Mouse (Mus musculus): ENCODE measurements at regions not wholly inside any gene's neighbourhood (a gene's known extent, or its start where the extent isn't known, plus 50 kb on each side); places are given as distances from the start of the nearest gene placed in this dataset.
A peak's percentile ranks its signal among the peaks of the same experiment; 100 is the strongest.

DNA sequence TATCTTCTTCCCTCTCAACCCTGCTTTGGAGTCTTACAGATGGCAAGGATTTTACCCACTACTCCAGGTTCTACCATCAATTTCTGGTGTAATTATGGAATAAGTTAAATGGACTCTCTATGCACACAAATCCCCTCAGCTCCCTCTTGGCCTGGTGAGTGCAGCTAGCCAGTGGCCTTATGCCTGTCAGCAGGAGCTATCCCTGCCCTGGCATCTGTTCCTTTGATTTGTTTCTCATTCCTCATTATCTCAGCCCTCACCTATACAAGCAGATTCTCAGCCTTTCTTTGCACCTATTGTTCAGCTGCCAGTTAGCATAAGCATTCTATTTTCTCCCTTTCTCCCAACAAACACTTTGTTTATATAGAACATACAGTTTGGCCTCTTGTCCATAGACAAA is 150.3 kb downstream of the Rnf152 start:
- no peak for DNase-seq (ENCODE audit: low spot score in 2 of 2)

DNA sequence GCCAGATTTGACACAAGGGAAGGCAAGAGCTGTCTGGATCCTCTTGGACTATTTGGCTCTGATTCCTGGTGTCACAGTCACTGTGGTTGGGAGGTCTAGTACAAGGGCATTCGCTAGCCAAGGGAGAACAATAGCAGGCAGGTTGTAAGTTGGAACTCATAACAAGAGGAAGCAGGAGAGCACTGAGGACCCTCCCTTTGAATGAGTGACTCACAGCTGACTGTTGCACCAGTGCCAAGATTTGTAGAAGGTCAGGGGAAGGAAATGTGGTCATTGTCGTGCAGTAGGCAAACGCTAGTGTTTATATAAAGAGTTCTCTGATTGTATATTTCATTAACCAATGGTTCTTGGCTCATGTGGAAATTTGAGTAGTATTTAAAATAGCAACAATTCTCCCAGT is 157.2 kb downstream of the Rnf152 start:
- DNase-seq (ENCODE audit: low spot score in 2 of 2), result no peak

DNA sequence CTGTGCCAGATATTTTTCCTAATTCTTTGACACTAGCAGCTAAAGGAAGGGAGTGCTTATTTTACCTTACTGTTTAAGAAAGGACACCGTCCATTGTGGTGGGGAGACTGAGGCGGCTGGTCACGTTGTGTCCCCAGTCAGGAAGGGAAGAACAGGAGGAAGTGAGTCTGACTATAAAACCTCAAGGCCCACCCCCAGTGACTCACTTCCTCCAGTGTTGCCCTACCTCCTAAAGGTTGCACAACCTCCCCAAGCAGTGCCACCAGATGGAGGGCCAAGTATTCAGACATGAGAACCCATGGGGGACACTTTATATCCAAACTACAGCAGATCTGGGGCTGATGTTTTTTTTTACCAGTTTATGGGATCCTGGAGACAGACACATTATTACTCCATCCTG is 165.4 kb downstream of the Rnf152 start:
- DNase-seq (ENCODE audit: low spot score in 2 of 2), result no peak

DNA sequence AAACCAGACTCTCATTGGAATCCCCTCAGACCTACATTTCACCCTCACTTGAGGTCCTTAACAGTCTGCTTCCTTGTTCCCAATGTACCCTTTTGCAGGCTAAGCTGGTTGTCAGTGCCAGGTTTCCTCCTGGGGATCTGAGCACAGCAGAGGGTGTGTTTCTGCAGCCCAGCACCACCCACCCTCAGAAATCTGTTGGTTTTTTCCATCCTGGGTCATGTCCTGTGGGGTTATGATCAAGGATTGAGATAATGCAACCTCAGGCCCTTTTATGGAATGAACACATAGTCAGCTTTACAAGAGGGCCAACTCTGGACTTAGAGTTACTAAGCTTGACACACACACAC is 167.6 kb downstream of the Rnf152 start:
- DNase-seq (ENCODE audit: low spot score in 2 of 2), result no peak

DNA sequence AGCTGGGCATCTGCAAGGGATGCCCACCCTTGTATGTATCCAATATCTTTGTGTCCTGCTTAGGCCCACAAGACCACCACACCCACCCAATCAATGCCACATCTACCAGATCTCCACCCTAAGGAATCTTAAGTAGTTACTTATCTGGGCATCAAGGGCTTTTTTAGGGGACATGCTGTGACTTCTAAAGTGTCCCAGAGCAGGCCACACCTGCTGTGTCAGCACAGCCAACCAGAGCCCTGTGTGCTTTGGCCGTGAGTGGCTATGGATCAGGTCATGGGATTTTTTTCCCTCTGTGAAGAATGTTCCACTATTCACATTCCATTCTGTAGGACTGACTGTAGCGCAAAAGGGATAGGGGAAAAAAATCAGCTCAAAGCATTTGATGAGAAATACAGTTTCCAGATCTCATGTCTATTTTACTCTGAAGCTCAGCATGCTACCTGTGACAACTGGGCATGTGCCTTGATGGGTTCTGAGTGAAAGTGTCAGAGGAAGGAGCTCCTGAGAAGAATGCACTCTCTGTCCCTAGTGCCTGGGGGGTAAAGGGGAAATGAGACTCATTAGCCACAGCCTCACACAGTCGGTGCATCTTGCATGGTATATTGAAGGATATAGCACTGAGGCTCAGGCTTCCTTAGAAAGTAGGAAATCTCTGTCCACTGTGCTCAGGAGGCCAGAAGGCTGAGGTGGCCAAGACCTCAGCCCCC is 168.1 kb downstream of the Rnf152 start:
- no peak for DNase-seq (ENCODE audit: low spot score in 2 of 2)

DNA sequence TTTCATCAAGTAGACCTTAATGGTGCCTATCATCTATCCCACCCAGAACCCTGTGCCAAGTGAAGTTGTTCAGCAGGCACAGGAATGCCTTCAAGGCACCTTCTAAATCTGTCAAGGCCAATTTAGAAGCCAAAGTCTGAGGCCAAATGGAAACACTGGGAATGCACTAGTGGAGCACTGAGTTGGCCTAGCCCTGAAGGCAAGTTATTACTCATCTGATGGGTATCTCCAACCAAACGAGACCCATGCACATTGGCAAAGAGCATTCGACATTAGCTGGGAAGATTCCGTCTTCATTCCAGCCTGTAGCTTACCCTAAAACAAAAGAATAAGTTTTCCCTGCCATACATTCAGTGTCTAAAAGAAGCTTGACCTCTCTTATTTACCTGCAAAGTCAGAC is 172.0 kb downstream of the Rnf152 start:
- no peak for DNase-seq (ENCODE audit: low spot score in 2 of 2)

DNA sequence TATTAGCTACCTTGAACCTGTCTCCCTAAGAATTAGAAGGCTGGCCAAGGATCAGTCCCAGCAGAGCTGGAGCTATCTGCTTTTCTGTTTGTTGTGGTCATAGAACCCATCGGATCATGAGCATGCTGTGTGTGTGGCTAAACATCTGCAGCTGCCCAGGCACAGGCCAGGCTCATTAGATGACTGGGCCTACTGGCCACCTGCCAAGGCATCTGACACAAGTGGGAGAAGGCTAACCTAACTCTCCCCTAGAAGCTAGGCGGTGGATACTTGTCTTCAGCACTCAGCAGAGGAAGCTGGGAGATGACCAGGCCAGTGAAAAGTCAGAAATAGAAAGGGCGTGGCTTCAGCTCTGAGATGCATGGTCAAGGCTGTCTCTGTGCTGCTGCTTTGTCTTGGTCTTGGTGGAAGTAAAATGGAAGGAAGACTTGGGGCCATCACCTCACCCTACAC is 177.1 kb downstream of the Rnf152 start:
- peak; percentile 24 to 50 for DNase-seq (ENCODE audit: low spot score in 2 of 2)

DNA sequence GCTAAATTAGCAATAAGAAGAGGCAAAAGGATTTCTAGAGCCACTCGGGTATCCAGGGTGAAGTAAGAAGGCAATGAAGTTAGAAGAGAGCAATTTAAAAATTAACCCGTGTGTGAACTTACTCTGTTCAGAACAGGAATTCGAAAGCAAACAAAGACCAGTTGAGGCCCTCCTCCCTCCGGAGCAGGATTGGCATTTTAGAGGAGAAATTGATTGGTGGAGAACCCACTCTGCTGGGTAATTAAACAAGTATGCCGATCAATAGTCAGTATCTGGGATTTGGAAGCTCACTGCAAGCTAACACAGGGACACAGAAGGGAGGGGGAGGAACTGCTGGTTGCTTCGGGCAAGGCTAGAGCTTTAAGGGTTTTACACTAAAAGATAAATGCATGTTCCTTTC is 177.7 kb downstream of the Rnf152 start:
- no peak for DNase-seq (ENCODE audit: low spot score in 2 of 2)

DNA sequence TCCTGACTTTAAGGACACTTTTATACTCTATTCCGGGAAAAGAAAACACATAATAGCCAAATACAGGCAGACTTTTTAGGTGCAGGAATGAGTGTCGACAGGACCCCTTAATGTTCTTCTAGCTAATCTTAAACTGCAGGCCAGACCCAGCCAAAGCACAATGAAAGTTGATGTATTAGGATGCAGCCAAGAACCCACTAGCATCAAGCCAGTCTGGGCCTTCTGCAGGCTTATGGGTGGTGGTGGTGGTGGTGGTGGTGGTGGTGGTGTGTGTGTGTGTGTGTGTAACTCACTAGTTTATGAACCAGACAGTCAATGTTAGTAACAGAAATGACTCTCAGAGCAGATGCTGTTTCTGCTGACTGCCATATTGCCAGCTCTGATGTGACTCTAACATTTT is 178.6 kb downstream of the Rnf152 start:
- no peak for DNase-seq (ENCODE audit: low spot score in 2 of 2)

DNA sequence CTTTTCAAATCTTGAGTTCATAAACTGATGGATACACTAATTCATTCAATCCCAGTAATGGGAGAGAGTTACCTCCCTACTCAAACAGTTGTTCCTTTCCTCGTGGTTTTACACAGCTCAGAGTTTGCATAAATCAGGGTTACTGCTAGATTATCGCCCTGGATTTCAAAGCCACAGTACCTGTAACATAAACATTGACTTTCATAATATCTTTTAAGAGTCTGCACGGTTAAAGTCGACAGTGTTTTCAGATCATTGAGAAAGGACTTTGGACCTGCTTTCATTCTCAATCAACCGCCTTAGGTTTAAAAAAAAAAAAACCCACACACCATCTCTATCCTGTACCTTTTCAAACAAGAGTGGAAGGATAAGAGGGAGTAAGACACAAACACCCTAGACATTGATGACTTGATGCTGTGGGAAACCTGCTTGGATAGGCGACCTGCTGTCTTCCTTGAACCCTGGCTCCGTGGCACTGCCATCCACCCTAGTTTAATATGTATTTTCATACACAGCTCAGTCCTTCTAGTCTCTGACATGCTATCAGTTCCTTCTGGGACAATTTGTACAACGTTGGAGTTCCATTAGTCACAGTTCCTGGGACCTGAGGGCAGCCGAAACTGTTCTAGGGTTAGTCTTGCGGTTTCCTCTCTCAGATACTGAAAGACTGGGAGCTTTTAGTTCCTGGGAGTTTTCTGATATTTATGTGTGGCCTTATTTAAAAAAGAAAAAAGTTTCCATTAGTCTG is 179.3 kb downstream of the Rnf152 start:
- DNase-seq (ENCODE audit: low spot score in 2 of 2), result no peak

DNA sequence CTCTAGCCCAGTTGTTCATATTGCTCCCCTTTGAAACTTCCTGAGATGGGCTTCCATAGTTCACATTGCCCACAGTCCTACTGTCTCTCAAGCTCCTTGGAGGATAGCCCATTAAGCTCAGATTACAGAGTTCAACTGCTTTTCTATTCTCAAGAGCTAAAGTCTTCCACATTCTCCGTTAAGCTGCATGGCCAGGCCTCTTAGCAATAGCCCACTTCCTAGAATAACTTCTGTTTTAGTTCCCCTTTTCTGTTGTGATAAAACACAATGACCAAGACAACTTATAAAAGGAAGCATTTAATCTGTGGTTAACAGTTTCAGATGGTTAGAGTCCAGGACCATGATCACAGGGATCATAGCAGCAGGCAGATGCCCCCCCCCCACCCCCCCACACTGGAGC is 185.5 kb downstream of the Rnf152 start:
- DNase-seq (ENCODE audit: low spot score in 2 of 2), result no peak

DNA sequence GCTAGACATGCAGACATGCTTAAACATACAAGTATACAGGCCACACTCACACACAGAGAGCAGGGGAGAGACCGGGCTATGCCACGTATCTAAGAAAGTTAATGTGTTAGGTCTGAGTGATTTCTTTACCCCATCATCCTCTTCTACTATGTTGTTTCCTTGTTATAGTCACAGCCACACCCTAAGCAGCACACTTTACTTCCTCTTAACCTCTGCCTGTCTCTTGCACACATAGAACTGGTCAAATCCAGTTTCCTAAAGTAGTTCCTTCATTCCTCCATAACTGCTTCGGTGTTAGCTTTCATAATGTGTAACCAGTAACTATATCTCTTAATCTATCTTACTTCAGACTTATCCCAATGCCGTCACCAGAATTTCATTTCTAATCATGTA is 186.4 kb downstream of the Rnf152 start:
- DNase-seq (ENCODE audit: low spot score in 2 of 2), result no peak

DNA sequence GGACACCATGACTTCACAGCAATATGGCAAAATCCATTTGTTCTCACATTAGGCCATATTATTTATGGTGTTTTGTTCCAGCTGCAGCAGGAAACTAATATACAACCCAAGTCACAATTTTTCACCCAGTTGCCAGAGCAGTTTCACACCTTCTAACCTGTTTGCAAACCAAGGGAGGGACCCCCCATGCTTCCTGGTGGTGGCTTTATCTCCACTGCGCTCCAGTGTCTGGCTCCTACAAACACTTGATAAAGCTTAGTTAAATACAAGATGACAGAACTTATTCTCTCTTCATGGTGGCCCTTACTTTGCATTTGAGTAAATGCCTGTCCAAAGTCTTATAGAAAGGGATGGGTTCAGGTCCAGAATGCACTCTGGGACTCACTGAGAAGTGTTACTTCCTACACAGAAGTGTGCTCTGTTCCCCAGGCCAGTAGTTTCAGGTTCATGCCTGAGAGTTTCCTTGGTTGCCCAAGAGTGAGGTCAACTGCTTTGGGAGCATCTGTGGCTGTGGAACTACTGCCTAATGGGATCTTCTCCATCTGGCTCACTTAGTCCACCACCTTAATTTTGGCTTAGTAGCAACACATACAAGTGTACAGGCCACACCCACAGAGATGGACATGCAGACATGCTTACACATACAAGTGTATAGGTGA is 186.9 kb downstream of the Rnf152 start:
- DNase-seq (ENCODE audit: low spot score in 2 of 2), result no peak

DNA sequence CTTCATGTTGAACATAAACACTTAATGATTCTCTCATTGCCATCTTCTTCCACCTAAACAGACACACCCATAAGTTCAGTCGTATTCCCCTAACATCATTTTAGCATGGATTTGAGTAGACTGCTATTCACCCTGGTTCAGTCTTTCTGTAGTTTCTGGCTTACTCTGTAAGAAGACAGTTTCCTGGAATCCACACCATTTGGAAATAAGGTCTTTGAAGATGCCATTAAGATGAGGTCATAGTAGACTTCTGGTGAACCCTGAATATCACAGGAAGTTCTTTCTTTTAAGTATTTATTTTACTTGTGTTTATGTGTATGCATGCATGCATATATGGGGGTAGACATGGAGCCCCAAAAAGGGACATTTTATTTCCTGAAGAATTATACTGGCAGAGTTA is 187.7 kb downstream of the Rnf152 start:
- no peak for DNase-seq (ENCODE audit: low spot score in 2 of 2)

DNA sequence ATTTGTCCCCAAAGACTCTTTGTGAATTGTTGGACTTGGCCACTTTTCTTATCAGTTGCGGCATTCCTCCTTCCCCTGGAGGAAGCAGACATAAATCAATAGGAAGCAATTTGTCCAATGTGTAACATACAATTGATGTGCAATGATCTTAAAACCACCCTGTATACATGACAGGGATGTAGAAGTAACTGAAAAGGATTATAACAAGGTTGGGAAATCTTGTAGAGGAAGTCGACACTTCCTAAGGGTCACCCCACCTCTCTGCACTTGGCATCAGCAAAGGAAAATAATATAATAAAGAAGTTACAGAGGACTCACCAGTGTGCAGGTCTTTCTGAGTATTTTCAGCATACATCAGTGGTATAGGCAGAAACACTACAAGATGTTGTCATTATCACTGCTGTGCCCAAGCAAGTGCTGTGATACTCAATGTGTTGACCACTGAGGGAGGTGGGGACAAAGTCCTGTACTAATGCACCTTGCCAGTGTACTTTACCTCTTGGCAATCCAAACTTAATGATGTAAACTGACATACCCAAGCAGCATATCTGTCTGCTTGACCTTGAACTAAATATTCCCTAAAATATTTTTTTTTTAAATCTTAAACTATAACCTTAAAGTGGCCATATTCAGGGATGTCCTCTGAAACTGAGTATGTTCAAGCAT is 198.9 kb downstream of the Rnf152 start:
- DNase-seq (ENCODE audit: low spot score in 2 of 2), result no peak

DNA sequence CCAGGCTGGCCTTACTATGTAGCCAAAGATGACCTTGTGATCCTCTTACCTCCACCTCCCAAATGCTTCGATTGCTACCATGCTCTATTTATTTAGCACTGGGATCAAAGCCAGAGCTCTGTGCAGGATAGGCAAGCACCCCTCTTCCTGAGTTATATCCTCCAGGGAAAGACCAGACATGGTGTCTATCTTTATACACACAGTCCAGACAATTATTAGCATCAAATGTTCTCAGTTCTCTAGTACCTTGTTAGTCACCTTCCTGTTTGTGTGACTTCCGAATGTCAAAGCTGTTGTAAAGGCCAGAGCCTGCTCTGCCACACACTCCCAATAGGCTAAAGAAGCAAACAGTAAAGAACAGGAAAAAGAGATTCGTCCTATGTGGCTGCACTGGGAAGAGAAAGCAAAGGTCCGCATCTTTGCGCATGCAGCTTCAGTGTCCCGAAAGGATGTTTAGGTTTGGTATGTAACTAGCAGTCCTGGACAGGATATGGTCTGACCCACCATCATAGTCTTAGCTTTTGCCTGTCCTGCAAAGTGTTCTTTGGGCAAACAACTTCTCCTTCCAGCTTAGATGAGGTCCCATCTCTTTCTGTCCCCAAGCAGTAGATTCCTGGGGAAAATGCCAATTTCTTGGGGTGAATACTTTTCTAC is 204.2 kb downstream of the Rnf152 start:
- no peak for DNase-seq (ENCODE audit: low spot score in 2 of 2)

DNA sequence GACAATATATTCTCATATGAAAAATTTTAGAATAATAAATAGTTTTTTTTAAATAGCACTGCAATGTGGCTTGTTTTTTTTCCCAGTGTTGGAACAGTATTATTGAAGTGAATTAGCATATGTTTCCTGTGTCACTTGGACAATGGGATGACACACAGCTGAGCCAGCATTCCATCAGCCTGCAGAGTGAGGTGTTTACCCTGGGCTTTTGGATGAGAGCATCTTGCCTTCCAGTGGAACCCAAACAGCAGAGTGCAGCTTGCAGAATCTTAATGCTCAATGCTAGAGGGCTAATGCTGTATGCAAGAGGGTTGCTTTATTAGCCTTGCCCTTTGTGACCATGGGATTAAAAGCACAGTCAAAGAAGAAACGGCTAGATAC is 205.1 kb downstream of the Rnf152 start:
- no peak for DNase-seq (ENCODE audit: low spot score in 2 of 2)

DNA sequence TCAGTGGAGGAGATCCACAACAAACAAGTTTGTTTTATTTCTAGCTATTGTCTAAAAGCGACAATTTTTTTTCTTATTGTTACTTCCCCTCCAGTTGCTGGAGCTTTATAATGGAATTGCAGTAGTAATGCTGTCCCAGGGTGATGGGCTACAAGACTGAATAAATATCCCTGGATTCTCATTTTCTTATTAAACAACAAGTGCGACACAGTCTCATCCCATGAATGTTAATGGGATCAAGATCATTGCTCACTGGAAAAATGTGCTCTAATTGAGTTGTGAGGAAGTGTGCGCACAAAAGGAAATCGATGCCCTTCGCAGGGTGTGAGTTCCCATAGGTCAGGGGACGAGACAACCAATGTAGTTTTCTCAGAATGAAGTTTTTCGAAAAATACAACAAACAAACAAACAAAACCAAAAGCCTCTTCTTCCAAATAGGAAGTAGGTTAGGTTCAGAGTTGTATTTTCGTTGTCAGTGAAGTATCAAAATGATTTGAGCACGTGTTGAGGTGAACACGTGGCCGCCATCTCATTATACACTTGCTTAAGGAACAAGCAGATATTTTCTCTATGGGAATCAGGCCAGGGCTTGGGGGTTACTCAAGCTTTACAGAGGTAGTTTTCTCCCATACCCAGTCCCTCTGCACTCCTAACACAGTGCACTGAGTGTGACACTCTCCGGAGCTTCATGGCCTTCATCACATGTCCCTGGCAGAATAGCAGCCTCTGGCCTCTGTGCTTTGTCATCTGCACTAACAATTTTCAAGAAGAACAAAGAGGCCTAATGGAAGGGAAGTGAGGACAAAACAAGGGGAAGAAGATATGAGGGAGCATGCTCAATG is 205.7 kb downstream of the Rnf152 start:
- no peak for DNase-seq (ENCODE audit: low spot score in 2 of 2)

DNA sequence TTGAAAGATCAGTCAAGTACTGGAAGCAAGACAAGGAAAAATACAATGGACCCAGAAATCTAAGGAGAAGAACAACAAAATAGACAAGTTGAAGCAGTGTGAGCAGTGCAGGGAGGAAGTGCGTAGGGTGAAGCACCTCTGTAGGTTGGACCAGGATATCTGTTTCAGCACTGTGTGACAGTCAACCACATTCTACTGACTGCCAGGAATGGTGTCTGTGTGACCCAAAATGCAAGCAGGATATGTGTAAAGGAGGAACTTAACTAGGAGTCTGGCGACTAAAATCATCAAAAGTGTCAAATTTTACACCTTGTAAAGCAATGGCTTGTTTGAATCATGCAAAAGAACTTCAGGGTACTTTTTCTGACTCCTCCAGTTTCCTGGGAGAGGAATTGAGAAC is 207.7 kb downstream of the Rnf152 start:
- no peak for DNase-seq (ENCODE audit: low spot score in 2 of 2)

DNA sequence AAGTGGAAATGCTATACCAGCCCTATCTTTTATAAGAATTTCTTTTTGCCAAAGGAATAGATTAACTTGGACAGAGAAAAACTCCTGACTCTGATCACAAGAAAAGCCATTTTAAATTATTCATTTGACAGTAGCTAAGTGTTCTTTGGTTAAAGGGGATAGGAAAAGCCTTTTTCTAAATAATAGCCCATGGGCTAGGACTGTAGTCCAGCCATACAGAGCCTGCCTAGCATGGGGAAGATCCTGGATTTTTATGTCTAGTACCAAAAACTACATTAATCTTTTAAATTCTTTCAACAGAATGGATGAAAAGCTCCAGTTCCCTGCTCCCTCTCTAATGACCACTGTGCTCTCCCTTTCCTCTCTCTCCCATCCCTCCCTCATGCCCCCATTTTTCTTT is 208.5 kb downstream of the Rnf152 start:
- DNase-seq (ENCODE audit: low spot score in 2 of 2), result no peak

DNA sequence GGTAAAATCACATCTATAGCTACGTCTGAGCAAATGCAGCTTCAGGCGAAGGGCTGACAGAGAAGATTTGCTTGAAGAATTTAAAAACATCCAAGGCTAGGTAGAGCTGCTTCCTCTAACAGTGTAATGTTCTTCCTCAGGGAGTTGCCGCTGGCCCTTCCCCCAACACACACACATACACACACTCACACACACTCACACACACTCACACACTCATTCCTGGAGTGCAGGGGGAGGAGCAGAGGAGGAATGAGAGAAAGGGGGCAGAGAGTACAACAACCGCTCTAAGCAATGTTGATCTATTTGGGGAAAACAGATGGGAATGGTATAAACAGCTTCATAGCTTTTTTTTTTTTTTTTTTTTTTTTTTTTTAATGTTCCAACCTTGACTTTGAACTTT is 232.6 kb downstream of the Rnf152 start:
- no peak for DNase-seq (ENCODE audit: low spot score in 2 of 2)

All from gastrocnemius, adult 8-10 months (tissue).